Mouse (Mus musculus) myocyte (in vitro differentiated cells): ENCODE data around the gene Procr.
"Not testable (repeated sequence)": the region's sequence is repeated elsewhere in the genome, so short reads cannot be mapped to it uniquely, and the experiment has no call there.

ENCODE experiments used
- POLR2A ChIP-seq: IDR thresholded peaks from one replicate; pipeline ENCODE4 v1.6.1; 2011; ENCODE audit warnings: low read depth, mild to moderate bottlenecking, control low read depth, moderate library complexity; ENCODE audit not compliant: insufficient read length
- TCF12 ChIP-seq: IDR thresholded peaks from one replicate; pipeline ENCODE4 v1.6.1; 2011; ENCODE audit warnings: mild to moderate bottlenecking, control low read depth; ENCODE audit not compliant: poor library complexity, insufficient read depth, severe bottlenecking

- TF ChIP-seq POLR2A, TCF12: not testable (repeated sequence)
Observed at GRCm38 (mm10) chr2:155735766-155736165, 15.2 kb upstream of the Procr start, which contains the start of gene Gm17581.
